Mouse (Mus musculus) mammary gland, adult 2 months (tissue): ENCODE data around the gene Cntrob. TPM values are rescaled to one million over a fixed set of nuclear protein-coding genes. Genes with fewer than 3 reads are reported as not detected.

Experiments used
- polyA plus RNA-seq: library from polyadenylated mRNA; depleted of rRNA; stranded (reverse); fragments of >200 nt; gene quantifications from 2 replicates; pipeline ENCODE4 v1.2.3, GENCODE M21; 2012; ENCODE audit warnings: low replicate concordance; rRNA removed

Gene Cntrob
- polyA plus RNA-seq = 6.4 and 7.9 TPM in 2 replicates

GRCm38 (mm10) chr11:69323667-69324111 is at the start of gene Cntrob, which contains the start of gene Trappc1:
Gene Cntrob, minus strand, starts transcription at chr11:69323775.
Gene Trappc1, plus strand, starts transcription at chr11:69323980.

GRCm38 (mm10) chr11:69369215-69369989 is 45.8 kb upstream of the Cntrob start, which contains the start of gene Chd3:
Gene Chd3, minus strand, starts transcription at chr11:69369406.

GRCm38 (mm10) chr11:69340161-69341131 is 16.9 kb upstream of the Cntrob start, which contains the start of gene Rnf227:
Gene Rnf227, plus strand, starts transcription at chr11:69340461.

GRCm38 (mm10) chr11:69325628-69326407 is 2.2 kb upstream of the Cntrob start, which contains the start of gene Kcnab3:
Gene Kcnab3, plus strand, starts transcription at chr11:69326258.

Other genes with a start within 250 kb of the Cntrob start
- gene Vamp2, start 235.3 kb downstream of the Cntrob start, polyA plus RNA-seq = 115 and 123 TPM in 2 replicates
- 30.1 and 37.1 TPM in 2 replicates for gene Per1, start 228.6 kb downstream of the Cntrob start, polyA plus RNA-seq
- gene Hes7, start 203.4 kb downstream of the Cntrob start, polyA plus RNA-seq = 0.29 and 1.0 TPM in 2 replicates
- 1.1 and 1.8 TPM in 2 replicates for gene 9130213A22Rik, start 201.2 kb downstream of the Cntrob start, polyA plus RNA-seq
- gene Aloxe3, start 197.9 kb downstream of the Cntrob start, polyA plus RNA-seq = 1.8 and 2.6 TPM in 2 replicates
- gene Alox12b, start 166.8 kb downstream of the Cntrob start, polyA plus RNA-seq = 0.05 and 1.6 TPM in 2 replicates
- gene Alox8, start 125.9 kb downstream of the Cntrob start, polyA plus RNA-seq = 0.08 TPM in 1 of 2 replicates, not detected in the other
- gene Gucy2e, start 86.7 kb downstream of the Cntrob start, polyA plus RNA-seq = 0.14 and 0.24 TPM in 2 replicates
- 31.5 and 86.9 TPM in 2 replicates for gene Trappc1, start 205 bp upstream of the Cntrob start, polyA plus RNA-seq
- 2.1 and 2.7 TPM in 2 replicates for gene Kcnab3, start 2.5 kb upstream of the Cntrob start, polyA plus RNA-seq
- 0.36 and 2.5 TPM in 2 replicates for gene Rnf227, start 16.7 kb upstream of the Cntrob start, polyA plus RNA-seq
- 109 and 197 TPM in 2 replicates for gene Chd3, start 45.6 kb upstream of the Cntrob start, polyA plus RNA-seq
- gene Naa38, start 71.7 kb upstream of the Cntrob start, polyA plus RNA-seq = 151 and 175 TPM in 2 replicates
- 17.6 and 18.6 TPM in 2 replicates for gene Cyb5d1, start 71.9 kb upstream of the Cntrob start, polyA plus RNA-seq
- gene Tmem88, start 74.5 kb upstream of the Cntrob start, polyA plus RNA-seq = 51.2 and 75.7 TPM in 2 replicates
- 8.2 and 21.0 TPM in 2 replicates for gene Kdm6b, start 89.9 kb upstream of the Cntrob start, polyA plus RNA-seq
- gene Dnah2, start 225.3 kb upstream of the Cntrob start, polyA plus RNA-seq = 0.20 and 0.27 TPM in 2 replicates
- 1.1 and 2.5 TPM in 2 replicates for gene Efnb3, start 236.4 kb upstream of the Cntrob start, polyA plus RNA-seq